Mouse (Mus musculus): ENCODE measurements around the gene Zfp536. TPM values are rescaled to one million over a fixed set of nuclear protein-coding genes. Genes with fewer than 3 reads are reported as not detected.

Zfp536 gene
- polyA plus RNA-seq, 1 experiment from 2014 or later, result 3.9 TPM

- 66% methylated on average over 5 of the region's 5 CpGs for WGBS
- no peak overlapping the region for H3K9ac ChIP-seq (ENCODE audit: low read length)
- no peak overlapping the region for H3K4me3 ChIP-seq (ENCODE audit: control insufficient read depth in 1 of 2, insufficient read depth in 1 of 2, low read depth in 1 of 2, low read length in 2 of 2)
- H3K4me2 ChIP-seq (ENCODE audit: low read length), result no peak overlapping the region
- H3K36me3 ChIP-seq (ENCODE audit: control insufficient read depth, insufficient read depth, low read length), result no peaks in the 10 kb centered on the region
- no peaks in the 10 kb centered on the region for H3K4me1 ChIP-seq (ENCODE audit: control insufficient read depth in 2 of 2, insufficient read depth in 2 of 2, low read length in 2 of 2)
- H3K27me3 ChIP-seq (ENCODE audit: control insufficient read depth, insufficient read depth, low read length), result no peaks in the 10 kb centered on the region
- no peaks in the 10 kb centered on the region for H3K9me3 ChIP-seq (ENCODE audit: control insufficient read depth, low read length)
- ATAC-seq (ENCODE audit: insufficient number of reproducible peaks, insufficient read depth, low FRiP score, low read depth), result no peak
- H3K27ac ChIP-seq (replicated peaks in 1 of 2; ENCODE audit: control insufficient read depth in 1 of 2, insufficient read depth in 1 of 2, low read depth in 2 of 2, low read length in 2 of 2), result no peak overlapping the region
Observed at GRCm38 (mm10) chr7:37554405-37554804, 219.0 kb downstream of the Zfp536 start.

- Histone ChIP-seq H3K36me3 (ENCODE audit: control insufficient read depth, insufficient read depth, low read length) (no peaks in the 10 kb centered on the region), H3K4me3 (ENCODE audit: control insufficient read depth in 1 of 2, insufficient read depth in 1 of 2, low read depth in 1 of 2, low read length in 2 of 2) (no peak overlapping the region), H3K27me3 (ENCODE audit: control insufficient read depth, insufficient read depth, low read length) (no peaks in the 10 kb centered on the region), H3K9ac (ENCODE audit: low read length) (no peak overlapping the region), H3K27ac (replicated peaks in 1 of 2; ENCODE audit: control insufficient read depth in 1 of 2, insufficient read depth in 1 of 2, low read depth in 2 of 2, low read length in 2 of 2) (no peak overlapping the region), H3K9me3 (ENCODE audit: control insufficient read depth, low read length) (no peaks in the 10 kb centered on the region), H3K4me2 (ENCODE audit: low read length) (no peak overlapping the region), H3K4me1 (ENCODE audit: control insufficient read depth in 2 of 2, insufficient read depth in 2 of 2, low read length in 2 of 2) (no peaks in the 10 kb centered on the region)
- 57% methylated on average over 3 of the region's 3 CpGs for WGBS
- ATAC-seq (ENCODE audit: insufficient number of reproducible peaks, insufficient read depth, low FRiP score, low read depth), result no peak
Observed at GRCm38 (mm10) chr7:37553646-37554045, 219.8 kb downstream of the Zfp536 start.

GRCm38 (mm10) chr7:37552384-37552783, 221.1 kb downstream of the Zfp536 start:
- Histone ChIP-seq H3K4me2 (ENCODE audit: low read length) (no peak overlapping the region), H3K27me3 (ENCODE audit: control insufficient read depth, insufficient read depth, low read length) (no peaks in the 10 kb centered on the region), H3K4me3 (ENCODE audit: control insufficient read depth in 1 of 2, insufficient read depth in 1 of 2, low read depth in 1 of 2, low read length in 2 of 2) (no peak overlapping the region), H3K4me1 (ENCODE audit: control insufficient read depth in 2 of 2, insufficient read depth in 2 of 2, low read length in 2 of 2) (no peaks in the 10 kb centered on the region), H3K9ac (ENCODE audit: low read length) (no peak overlapping the region), H3K9me3 (ENCODE audit: control insufficient read depth, low read length) (no peaks in the 10 kb centered on the region), H3K27ac (replicated peaks in 1 of 2; ENCODE audit: control insufficient read depth in 1 of 2, insufficient read depth in 1 of 2, low read depth in 2 of 2, low read length in 2 of 2) (no peak overlapping the region), H3K36me3 (ENCODE audit: control insufficient read depth, insufficient read depth, low read length) (no peaks in the 10 kb centered on the region)
- ATAC-seq (ENCODE audit: insufficient number of reproducible peaks, insufficient read depth, low FRiP score, low read depth), result no peak
- 74% methylated on average over 3 of the region's 3 CpGs for WGBS

- Histone ChIP-seq H3K9me3 (ENCODE audit: control insufficient read depth, low read length) (no peaks in the 10 kb centered on the region), H3K4me3 (ENCODE audit: control insufficient read depth in 1 of 2, insufficient read depth in 1 of 2, low read depth in 1 of 2, low read length in 2 of 2) (no peak overlapping the region), H3K36me3 (ENCODE audit: control insufficient read depth, insufficient read depth, low read length) (no peaks in the 10 kb centered on the region), H3K4me1 (ENCODE audit: control insufficient read depth in 2 of 2, insufficient read depth in 2 of 2, low read length in 2 of 2) (no peaks in the 10 kb centered on the region), H3K27ac (replicated peaks in 1 of 2; ENCODE audit: control insufficient read depth in 1 of 2, insufficient read depth in 1 of 2, low read depth in 2 of 2, low read length in 2 of 2) (no peak overlapping the region), H3K27me3 (ENCODE audit: control insufficient read depth, insufficient read depth, low read length) (no peaks in the 10 kb centered on the region), H3K4me2 (ENCODE audit: low read length) (no peak overlapping the region), H3K9ac (ENCODE audit: low read length) (no peak overlapping the region)
- no peak for ATAC-seq (ENCODE audit: insufficient number of reproducible peaks, insufficient read depth, low FRiP score, low read depth)
- WGBS, result 64% methylated on average over 15 of the region's 15 CpGs
Observed at GRCm38 (mm10) chr7:37548805-37549204, 224.6 kb downstream of the Zfp536 start.

- Histone ChIP-seq H3K9ac (ENCODE audit: low read length) (no peak overlapping the region), H3K4me3 (ENCODE audit: control insufficient read depth in 1 of 2, insufficient read depth in 1 of 2, low read depth in 1 of 2, low read length in 2 of 2) (no peak overlapping the region), H3K4me2 (ENCODE audit: low read length) (no peak overlapping the region), H3K9me3 (ENCODE audit: control insufficient read depth, low read length) (no peaks in the 10 kb centered on the region), H3K27me3 (ENCODE audit: control insufficient read depth, insufficient read depth, low read length) (no peaks in the 10 kb centered on the region), H3K36me3 (ENCODE audit: control insufficient read depth, insufficient read depth, low read length) (no peaks in the 10 kb centered on the region), H3K27ac (replicated peaks in 1 of 2; ENCODE audit: control insufficient read depth in 1 of 2, insufficient read depth in 1 of 2, low read depth in 2 of 2, low read length in 2 of 2) (no peak overlapping the region), H3K4me1 (ENCODE audit: control insufficient read depth in 2 of 2, insufficient read depth in 2 of 2, low read length in 2 of 2) (no peaks in the 10 kb centered on the region)
- 39% methylated on average over 6 of the region's 6 CpGs for WGBS
- ATAC-seq (ENCODE audit: insufficient number of reproducible peaks, insufficient read depth, low FRiP score, low read depth), result no peak
Observed at GRCm38 (mm10) chr7:37544011-37544410, 229.4 kb downstream of the Zfp536 start.

- Histone ChIP-seq H3K9me3 (ENCODE audit: control insufficient read depth, low read length) (no peaks in the 10 kb centered on the region), H3K27ac (replicated peaks in 1 of 2; ENCODE audit: control insufficient read depth in 1 of 2, insufficient read depth in 1 of 2, low read depth in 2 of 2, low read length in 2 of 2) (no peak overlapping the region), H3K27me3 (ENCODE audit: control insufficient read depth, insufficient read depth, low read length) (no peaks in the 10 kb centered on the region), H3K4me3 (ENCODE audit: control insufficient read depth in 1 of 2, insufficient read depth in 1 of 2, low read depth in 1 of 2, low read length in 2 of 2) (no peak overlapping the region), H3K9ac (ENCODE audit: low read length) (no peak overlapping the region), H3K36me3 (ENCODE audit: control insufficient read depth, insufficient read depth, low read length) (no peaks in the 10 kb centered on the region), H3K4me2 (ENCODE audit: low read length) (no peak overlapping the region), H3K4me1 (ENCODE audit: control insufficient read depth in 2 of 2, insufficient read depth in 2 of 2, low read length in 2 of 2) (no peaks in the 10 kb centered on the region)
- WGBS, result 78% methylated on average over 7 of the region's 7 CpGs
- ATAC-seq (ENCODE audit: insufficient number of reproducible peaks, insufficient read depth, low FRiP score, low read depth), result no peak
Observed at GRCm38 (mm10) chr7:37542951-37543350, 230.5 kb downstream of the Zfp536 start.

- 87% methylated on average over 2 of the region's 2 CpGs for WGBS
- Histone ChIP-seq H3K27me3 (ENCODE audit: control insufficient read depth, insufficient read depth, low read length) (no peaks in the 10 kb centered on the region), H3K4me2 (ENCODE audit: low read length) (no peak overlapping the region), H3K9me3 (ENCODE audit: control insufficient read depth, low read length) (no peaks in the 10 kb centered on the region), H3K4me1 (ENCODE audit: control insufficient read depth in 2 of 2, insufficient read depth in 2 of 2, low read length in 2 of 2) (peaks cover 0 to 2% of the 10 kb centered on the region in 2 experiments; a peak in 1 of 4 replicates), H3K27ac (replicated peaks in 1 of 2; ENCODE audit: control insufficient read depth in 1 of 2, insufficient read depth in 1 of 2, low read depth in 2 of 2, low read length in 2 of 2) (no peak overlapping the region), H3K4me3 (ENCODE audit: control insufficient read depth in 1 of 2, insufficient read depth in 1 of 2, low read depth in 1 of 2, low read length in 2 of 2) (no peak overlapping the region), H3K9ac (ENCODE audit: low read length) (no peak overlapping the region), H3K36me3 (ENCODE audit: control insufficient read depth, insufficient read depth, low read length) (no peaks in the 10 kb centered on the region)
- ATAC-seq (ENCODE audit: insufficient number of reproducible peaks, insufficient read depth, low FRiP score, low read depth), result no peak
Observed at GRCm38 (mm10) chr7:37531166-37531565, 242.3 kb downstream of the Zfp536 start.

GRCm38 (mm10) chr7:37528311-37528710, 245.1 kb downstream of the Zfp536 start:
- Histone ChIP-seq H3K27me3 (ENCODE audit: control insufficient read depth, insufficient read depth, low read length) (no peaks in the 10 kb centered on the region), H3K9me3 (ENCODE audit: control insufficient read depth, low read length) (no peaks in the 10 kb centered on the region), H3K4me3 (ENCODE audit: control insufficient read depth in 1 of 2, insufficient read depth in 1 of 2, low read depth in 1 of 2, low read length in 2 of 2) (no peak overlapping the region), H3K36me3 (ENCODE audit: control insufficient read depth, insufficient read depth, low read length) (no peaks in the 10 kb centered on the region), H3K4me1 (ENCODE audit: control insufficient read depth in 2 of 2, insufficient read depth in 2 of 2, low read length in 2 of 2) (no peaks in the 10 kb centered on the region), H3K9ac (ENCODE audit: low read length) (no peak overlapping the region), H3K27ac (replicated peaks in 1 of 2; ENCODE audit: control insufficient read depth in 1 of 2, insufficient read depth in 1 of 2, low read depth in 2 of 2, low read length in 2 of 2) (no peak overlapping the region), H3K4me2 (ENCODE audit: low read length) (no peak overlapping the region)
- WGBS, result 80% methylated on average over 9 of the region's 9 CpGs
- no peak for ATAC-seq (ENCODE audit: insufficient number of reproducible peaks, insufficient read depth, low FRiP score, low read depth)
